Mouse (Mus musculus): ENCODE results near the gene Ncl. TPM values are rescaled to one million over a fixed set of nuclear protein-coding genes. Genes with fewer than 3 reads are reported as not detected.
A peak's percentile ranks its signal among the peaks of the same experiment; 100 is the strongest.

Gene Ncl
- polyA plus RNA-seq, 1 experiment from 2014 or later, result 189 TPM

DNA sequence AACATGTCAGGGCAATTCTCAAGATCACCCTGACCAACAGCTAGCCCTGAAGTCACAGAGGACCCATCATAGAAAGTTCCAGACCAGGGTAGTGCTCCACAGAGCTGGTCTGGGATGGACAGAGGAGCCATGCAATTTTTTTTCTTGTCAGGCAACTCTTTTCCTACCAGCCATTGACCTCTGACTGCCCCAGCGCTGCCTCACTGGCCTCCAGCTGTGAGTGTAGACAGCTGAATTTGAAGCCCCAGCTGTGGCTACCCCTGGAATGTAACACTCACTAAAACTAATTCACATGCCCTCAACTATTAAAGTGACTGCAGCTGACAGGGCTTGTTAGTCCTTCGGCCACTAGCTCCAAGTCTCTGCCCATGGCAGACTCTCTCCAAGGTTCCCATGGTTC is 59.1 kb downstream of the Ncl start:
- Histone ChIP-seq H3K4me1 (peaks cover 19% of the 10 kb centered on the region), H3K27ac (replicated peaks) (no peak overlapping the region), H3K4me3 (replicated peaks) (no peak overlapping the region), H3K4me2 (no peak overlapping the region), H3K36me3 (no peaks in the 10 kb centered on the region), H3K27me3 (replicated peaks) (peaks cover 42% of the 10 kb centered on the region), H3K9me3 (replicated peaks) (no peaks in the 10 kb centered on the region), H3K9ac (replicated peaks) (no peak overlapping the region)
- no peak for ATAC-seq (ENCODE audit: low FRiP score)
- WGBS, result 23% methylated on average over 2 of the region's 2 CpGs

Small RNA genes lying within 50 kb of the gene (microRNA-seq; reads per million reads assigned to microRNA genes)
- 24.8 reads per million, percentile 33 among the genes with 10 or more reads in this experiment for gene mmu-mir-3535

Other genes starting within 250 kb of the Ncl start
- gene Htr2b, start 247.4 kb downstream of the Ncl start, polyA plus RNA-seq (2015; fragmentation: Nextera tagmentation; extraction: Ambion mirVana), result 0.12 and 0.66 TPM in 2 replicates
- 1.2 TPM in 1 of 2 replicates, not detected in the other for gene Gm21972, start 225.8 kb downstream of the Ncl start, polyA plus RNA-seq (2015; fragmentation: Nextera tagmentation; extraction: Ambion mirVana)
- gene Armc9, start 204.6 kb downstream of the Ncl start, polyA plus RNA-seq (2015; fragmentation: Nextera tagmentation; extraction: Ambion mirVana), result 35.5 and 35.9 TPM in 2 replicates
- gene B3gnt7, start 56.6 kb downstream of the Ncl start, polyA plus RNA-seq (2015; fragmentation: Nextera tagmentation; extraction: Ambion mirVana), result 7.3 TPM in 2 replicates
- 0.13 TPM in 1 of 2 replicates, not detected in the other for gene Nmur1, start 66.8 kb upstream of the Ncl start, polyA plus RNA-seq (2015; fragmentation: Nextera tagmentation; extraction: Ambion mirVana)
- gene Tex44, start 66.9 kb upstream of the Ncl start, polyA plus RNA-seq (2015; fragmentation: Nextera tagmentation; extraction: Ambion mirVana), result not detected in 2 replicates
- 1,254 and 1,565 TPM in 2 replicates for gene Ptma, start 167.3 kb upstream of the Ncl start, polyA plus RNA-seq (2015; fragmentation: Nextera tagmentation; extraction: Ambion mirVana)
- 103 and 128 TPM in 2 replicates for gene Pde6d, start 223.2 kb upstream of the Ncl start, polyA plus RNA-seq (2015; fragmentation: Nextera tagmentation; extraction: Ambion mirVana)
- 53.7 and 59.4 TPM in 2 replicates for gene Cops7b, start 223.5 kb upstream of the Ncl start, polyA plus RNA-seq (2015; fragmentation: Nextera tagmentation; extraction: Ambion mirVana)

All from neural tube, embryonic 15.5 days (tissue).